Mouse (Mus musculus) hindbrain, postnatal 0 days (tissue): ENCODE measurements around the gene Kcnab2. TPM values are rescaled to one million over a fixed set of nuclear protein-coding genes. Genes with fewer than 3 reads are reported as not detected.
A peak's percentile ranks its signal among the peaks of the same experiment; 100 is the strongest.

ENCODE experiments used
- ATAC-seq: fragments of 200-750 bp; cut with Nextera tagmentation; 2 replicates; pipeline ENCODE4 v1.8.0; 2017; ENCODE audit warnings: mild to moderate bottlenecking, moderate TSS enrichment, moderate library complexity
- DNase-seq: peaks from one replicate; pipeline ENCODE4 v3.0.0-alpha.2; 2015; ENCODE audit warnings: low spot score
- H3K27ac ChIP-seq: fragments of 300-500 bp; sonication (generic); 2 replicates; pipeline ENCODE4 v1.5.1; 2014; ENCODE audit warnings: mild to moderate bottlenecking
- H3K27me3 ChIP-seq: fragments of 300-500 bp; sonication (generic); 2 replicates; pipeline ENCODE4 v1.6.1; 2014; ENCODE audit warnings: low read length, mixed read lengths; ENCODE audit not compliant: insufficient read depth
- H3K36me3 ChIP-seq: fragments of 300-500 bp; sonication (generic); 2 replicates; pipeline ENCODE4 v1.6.1; 2014; ENCODE audit warnings: low read length, mixed read lengths; ENCODE audit not compliant: insufficient read depth
- H3K4me1 ChIP-seq: fragments of 300-500 bp; sonication (generic); 2 replicates; pipeline ENCODE4 v1.6.1; 2014; ENCODE audit warnings: antibody characterized with exemption, low read length, mixed read lengths; ENCODE audit not compliant: insufficient read depth
- H3K4me2 ChIP-seq: fragments of 300-500 bp; sonication (generic); 2 replicates; pipeline ENCODE4 v1.6.1; 2014; ENCODE audit warnings: low read depth, mild to moderate bottlenecking, low read length, moderate library complexity, mixed read lengths
- H3K4me3 ChIP-seq: fragments of 300-500 bp; sonication (generic); 2 replicates; pipeline ENCODE4 v1.5.1; 2014; ENCODE audit warnings: low read length
- H3K9ac ChIP-seq: fragments of 300-500 bp; sonication (generic); replicated peaks from 2 replicates; pipeline ENCODE4 v1.6.1; 2014; ENCODE audit warnings: mild to moderate bottlenecking, low read length, moderate library complexity, mixed read lengths
- H3K9me3 ChIP-seq: fragments of 300-500 bp; sonication (generic); 2 replicates; pipeline ENCODE4 v1.6.1; 2016; ENCODE audit warnings: low read length, mixed read lengths
- CTCF ChIP-seq: IDR thresholded peaks from 2 replicates; pipeline ENCODE4 v1.5.1; 2016; ENCODE audit warnings: antibody characterized with exemption, control low read depth, low read depth
- WGBS: fragments of 180-500 bp; shearing (Covaris S2); extraction: QIAGEN DNeasy Blood & Tissue Kit; methylation state at CpG from one replicate; pipeline ENCODE4 v1.1.7; 2014; 5-methylcytosine and 5-hydroxymethylcytosine counted together
- polyA plus RNA-seq: library from polyadenylated mRNA; unstranded; fragments of >200 nt; fragmentation: Nextera tagmentation; extraction: Ambion mirVana; gene quantifications from 2 replicates; pipeline ENCODE4 v1.2.1, GENCODE M21; 2015
- total RNA-seq: library from RNA; depleted of rRNA; stranded (reverse); fragments of >200 nt; gene quantifications from 2 replicates; pipeline ENCODE4 v1.2.3, GENCODE M21; 2014

The Kcnab2 gene
- total and polyA plus RNA-seq, 2 experiments from 2014 or later, result 33.2 to 55.6 TPM

DNA sequence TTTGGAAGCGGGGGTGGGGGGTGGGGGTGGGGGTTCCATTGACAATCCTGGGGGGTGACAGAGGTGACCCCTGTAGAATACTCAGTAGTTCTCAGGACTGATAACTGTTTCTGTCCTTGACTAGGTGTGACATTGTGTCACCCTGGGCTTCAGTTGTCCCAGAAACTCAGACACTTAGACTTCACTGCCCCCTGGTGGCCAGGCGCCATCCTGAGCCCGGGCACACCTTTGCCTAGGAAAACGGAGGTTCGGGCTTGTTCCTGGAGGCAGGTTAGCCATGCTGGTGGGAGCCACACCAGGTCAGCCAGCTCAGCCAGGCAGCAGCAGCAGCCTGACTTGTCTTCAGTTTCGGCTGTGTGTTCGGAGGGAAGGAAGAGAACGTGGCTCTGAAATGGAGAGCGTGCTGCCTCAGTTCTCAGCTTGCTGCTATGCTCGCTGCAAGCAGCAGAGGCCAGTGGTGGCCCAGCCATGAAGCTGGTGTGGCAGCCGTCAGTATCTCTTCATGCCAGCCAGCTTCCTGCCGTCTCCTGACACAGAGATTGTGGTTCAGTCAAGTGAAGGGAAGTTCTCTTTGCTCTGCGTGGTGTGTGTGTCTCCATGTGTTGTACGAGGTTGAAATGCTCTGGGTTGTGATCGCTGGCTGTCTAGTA lies 13.7 kb upstream of the Kcnab2 start:
- H3K4me1 ChIP-seq, result 0 out of 2 replicates have a peak, but pooled peaks cover 5% of the 10 kb centered on the region
- H3K4me3 ChIP-seq, result no peak overlapping the region
- no peak overlapping the region for H3K27ac ChIP-seq
- H3K9me3 ChIP-seq, result no peaks in the 10 kb centered on the region
- no peak overlapping the region for H3K9ac ChIP-seq
- ATAC-seq, result peak; percentile 44
- peak; percentile 82 for DNase-seq
- TF ChIP-seq CTCF, result peak; percentile 83
- H3K36me3 ChIP-seq, result 0 out of 2 replicates have a peak, but pooled peaks cover 3% of the 10 kb centered on the region
- 46% methylated on average over 15 of the region's 15 CpGs for WGBS
- no peak overlapping the region for H3K4me2 ChIP-seq
- no peaks in the 10 kb centered on the region for H3K27me3 ChIP-seq

DNA sequence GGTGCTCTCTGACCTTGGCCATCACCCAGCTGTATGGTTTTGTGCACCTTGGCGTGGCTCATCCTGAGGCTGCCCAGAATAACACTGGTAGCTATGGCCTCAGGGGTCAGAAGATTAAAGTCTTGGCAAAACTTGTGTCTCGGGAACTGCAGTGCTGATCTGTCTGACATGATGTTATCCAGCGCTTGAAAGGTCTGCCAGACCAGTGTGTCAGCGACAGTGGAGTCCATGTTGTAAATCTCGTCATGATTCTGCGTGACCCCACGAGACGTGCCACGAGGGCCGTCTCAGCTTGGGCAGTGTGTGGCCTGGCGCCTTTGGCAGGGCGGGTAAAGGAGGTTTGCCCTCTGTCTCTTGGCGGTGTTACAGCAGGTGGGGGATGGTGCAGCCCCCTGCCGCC lies 12.6 kb upstream of the Kcnab2 start:
- H3K36me3 ChIP-seq, result 0 out of 2 replicates have a peak, but pooled peaks cover 3% of the 10 kb centered on the region
- DNase-seq (no peak), ATAC-seq (no peak)
- H3K27me3 ChIP-seq, result no peaks in the 10 kb centered on the region
- no peak overlapping the region for H3K9ac ChIP-seq
- H3K4me2 ChIP-seq, result no peak overlapping the region
- 0 out of 2 replicates have a peak, but pooled peaks cover 5% of the 10 kb centered on the region for H3K4me1 ChIP-seq
- H3K4me3 ChIP-seq, result no peak overlapping the region
- no peak overlapping the region for H3K27ac ChIP-seq
- H3K9me3 ChIP-seq, result no peaks in the 10 kb centered on the region
- no peak for TF ChIP-seq CTCF
- WGBS, result 69% methylated on average over 14 of the region's 14 CpGs

DNA sequence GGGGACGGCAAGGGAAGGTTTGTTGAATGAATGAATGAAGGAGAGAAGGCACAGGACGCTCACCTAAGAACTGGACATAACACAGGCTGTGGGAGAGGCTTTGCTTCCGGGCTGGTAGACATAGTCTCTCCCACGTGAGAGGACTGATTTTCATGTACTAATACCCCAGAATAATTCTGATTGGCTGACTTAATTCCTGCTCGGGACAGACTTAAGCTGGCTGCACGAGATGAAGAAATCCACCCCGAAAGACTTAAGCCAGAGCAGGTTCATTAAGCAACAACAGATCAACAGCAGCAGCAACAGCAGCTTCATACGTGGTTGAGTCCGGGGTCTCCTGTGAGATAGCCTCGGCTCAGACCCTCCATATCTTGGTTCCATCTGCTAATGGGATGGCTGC lies 10.4 kb upstream of the Kcnab2 start:
- no peak for TF ChIP-seq CTCF
- no peak for DNase-seq

DNA sequence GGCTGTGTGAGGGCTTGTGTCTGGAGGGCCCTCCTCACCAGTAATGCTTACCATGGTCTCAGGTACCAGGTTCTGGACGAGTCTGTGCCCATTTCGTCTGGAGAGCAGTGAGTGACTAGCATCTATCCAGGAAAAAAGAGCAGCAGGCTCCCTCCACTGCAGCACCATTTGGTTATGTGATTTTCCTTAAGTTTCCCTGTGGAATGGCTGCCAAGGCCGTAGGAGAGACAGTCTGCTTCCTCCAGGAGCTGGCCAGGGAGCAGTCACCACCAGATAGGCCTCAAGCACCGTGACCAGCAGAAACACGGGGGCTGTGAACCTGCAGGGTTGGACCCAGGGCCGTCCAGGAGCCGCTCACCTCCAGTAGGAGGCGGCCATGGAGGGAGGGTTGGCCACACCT lies 2.8 kb upstream of the Kcnab2 start:
- H3K9ac ChIP-seq, result no peak overlapping the region

More for the DNA sequence above, 10.4 kb upstream of the Kcnab2 start:
- Histone ChIP-seq H3K9me3 (no peaks in the 10 kb centered on the region), H3K4me3 (no peak overlapping the region), H3K27ac (no peak overlapping the region), H3K36me3 (0 out of 2 replicates have a peak, but pooled peaks cover 3% of the 10 kb centered on the region), H3K27me3 (no peaks in the 10 kb centered on the region), H3K4me2 (no peak overlapping the region), H3K9ac (no peak overlapping the region), H3K4me1 (no peaks in the 10 kb centered on the region)
- WGBS, result 85% methylated on average over 10 of the region's 10 CpGs
- no peak for ATAC-seq

DNA sequence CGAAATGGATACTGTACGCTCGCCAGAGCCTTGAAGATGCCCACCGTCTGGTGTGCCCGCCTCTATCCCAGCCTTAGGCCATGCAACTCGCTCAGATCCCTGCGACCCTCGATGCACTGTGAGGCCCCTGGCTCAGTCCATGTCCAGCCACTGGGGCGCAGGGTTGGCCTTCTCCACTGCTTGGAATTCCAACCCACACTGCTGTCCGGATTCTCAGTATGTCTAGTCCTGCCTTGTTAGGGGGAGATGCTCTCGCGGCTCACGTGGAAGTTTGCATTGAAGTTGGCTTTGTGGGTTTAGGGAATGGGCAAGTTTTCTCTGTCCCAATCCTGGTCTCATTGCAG lies 525 bp upstream of the Kcnab2 start:
- Histone ChIP-seq H3K27ac (peak overlapping the region; percentile 95), H3K4me2 (peak overlapping the region; percentile 80), H3K36me3 (no peaks in the 10 kb centered on the region), H3K4me1 (peaks cover 11% of the 10 kb centered on the region), H3K9ac (peak overlapping the region; percentile 84), H3K27me3 (no peaks in the 10 kb centered on the region), H3K4me3 (peak overlapping the region; percentile 83), H3K9me3 (no peaks in the 10 kb centered on the region)
- 1% methylated on average over 13 of the region's 13 CpGs for WGBS
- TF ChIP-seq CTCF, result peak; percentile 33; the same call in 1 of the 2 replicates
- DNase-seq (no peak), ATAC-seq (peak; percentile 14; the same call in 1 of the 2 replicates)

More for the DNA sequence above, 2.8 kb upstream of the Kcnab2 start:
- no peak for TF ChIP-seq CTCF
- ATAC-seq (no peak), DNase-seq (no peak)
- H3K4me2 ChIP-seq, result no peak overlapping the region
- no peaks in the 10 kb centered on the region for H3K27me3 ChIP-seq
- H3K4me3 ChIP-seq, result no peak overlapping the region
- H3K27ac ChIP-seq, result no peak overlapping the region
- WGBS, result 60% methylated on average over 8 of the region's 8 CpGs
- H3K9me3 ChIP-seq, result no peaks in the 10 kb centered on the region
- no peaks in the 10 kb centered on the region for H3K36me3 ChIP-seq
- peaks cover 11% of the 10 kb centered on the region for H3K4me1 ChIP-seq

DNA sequence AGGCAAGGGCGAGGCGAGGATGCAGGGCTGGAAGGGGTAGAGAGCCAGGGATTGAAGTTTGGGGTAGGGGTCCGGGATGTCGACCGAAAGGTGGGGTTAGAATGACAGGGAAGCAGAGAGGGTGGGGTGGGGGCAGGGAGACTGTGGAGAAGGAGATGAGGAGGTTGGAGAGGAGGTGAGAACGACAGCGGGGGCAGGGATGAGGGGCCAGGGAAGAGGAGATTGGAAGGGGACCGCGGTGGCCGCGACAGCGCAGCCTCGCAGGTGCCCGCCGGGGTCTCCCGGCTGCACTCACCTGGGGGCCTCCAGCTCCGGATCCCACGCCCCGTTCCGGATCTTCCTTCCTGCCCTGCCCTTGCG lies 585 bp downstream of the Kcnab2 start:
- WGBS, result under 1% methylated on average over 14 of the region's 21 CpGs
- H3K9ac ChIP-seq, result peak overlapping the region; percentile 84
- peak overlapping the region; percentile 75 for H3K27ac ChIP-seq
- no peak for TF ChIP-seq CTCF
- peak overlapping the region; percentile 80 for H3K4me2 ChIP-seq
- H3K27me3 ChIP-seq, result no peaks in the 10 kb centered on the region
- no peaks in the 10 kb centered on the region for H3K36me3 ChIP-seq
- H3K4me1 ChIP-seq, result peaks cover 11% of the 10 kb centered on the region
- peak overlapping the region; percentile 83 for H3K4me3 ChIP-seq
- DNase-seq (no peak), ATAC-seq (peak; percentile 50; the same call in 1 of the 2 replicates)
- no peaks in the 10 kb centered on the region for H3K9me3 ChIP-seq

DNA sequence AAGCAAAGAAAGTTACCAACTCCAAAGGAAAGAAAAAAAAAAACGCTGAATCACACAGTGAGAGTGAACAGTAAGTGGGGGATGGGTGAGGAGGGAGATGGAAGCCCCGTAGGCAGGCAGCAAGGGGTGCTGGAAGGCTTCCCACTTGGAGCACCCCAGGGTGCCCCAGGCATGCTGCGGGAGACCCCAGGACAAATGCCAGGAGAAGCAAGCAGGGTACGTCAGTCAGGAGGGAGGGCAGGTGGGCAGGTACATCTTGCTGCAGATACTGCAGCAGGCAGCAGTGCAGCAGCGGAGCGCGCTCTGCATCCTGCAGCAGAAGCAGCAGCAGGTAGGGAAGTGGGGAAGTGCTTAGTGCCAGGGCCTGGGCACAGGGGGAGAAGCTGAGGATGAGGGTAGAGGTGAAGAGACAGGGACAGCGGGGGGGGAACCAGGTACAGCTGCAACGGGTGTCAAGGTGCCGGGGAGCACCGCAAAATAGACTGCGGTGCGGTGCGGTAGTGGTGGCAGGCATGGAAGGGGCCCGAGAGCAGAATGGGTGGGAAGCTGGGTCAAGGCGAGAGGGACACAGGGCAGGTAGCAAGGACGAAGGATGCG lies 1.1 kb downstream of the Kcnab2 start, which contains the start of gene Nphp4:
TSS of gene Nphp4 (plus strand) at position 280 of the 597 bp plus-strand sequence.
- DNase-seq (no peak), ATAC-seq (peak; percentile 0; the same call in 1 of the 2 replicates)
- WGBS, result 2% methylated on average over 18 of the region's 18 CpGs
- Histone ChIP-seq H3K27me3 (no peaks in the 10 kb centered on the region), H3K9me3 (no peaks in the 10 kb centered on the region), H3K4me3 (peak within 1 kb of the TSS; percentile 83), H3K4me2 (peak within 1 kb of the TSS; percentile 80), H3K36me3 (no peaks in the 10 kb centered on the region), H3K27ac (peak within 1 kb of the TSS; percentile 95), H3K9ac (peak within 1 kb of the TSS; percentile 84), H3K4me1 (peaks cover 11% of the 10 kb centered on the region)
- TF ChIP-seq CTCF, result no peak
